Mouse (Mus musculus) embryo, embryonic 10.5 days (tissue): Measurements from ENCODE around the gene Gm12166.
A peak's percentile ranks its signal among the peaks of the same experiment; 100 is the strongest.
"Not testable (repeated sequence)": the region's sequence is repeated elsewhere in the genome, so short reads cannot be mapped to it uniquely, and the experiment has no call there.

Experiments used
- DNase-seq: peaks from one replicate; pipeline ENCODE4 v3.0.0-alpha.2; 2015; ENCODE audit warnings: low spot score

Gm12166 gene

GRCm38 (mm10) chr11:46054911-46055895 lies 3.1 kb upstream of the Gm12166 start:
- peak; percentile 58 for DNase-seq

GRCm38 (mm10) chr11:46054311-46054710 lies 2.2 kb upstream of the Gm12166 start:
- peak; percentile 29 for DNase-seq

GRCm38 (mm10) chr11:46053457-46053856 lies 1.3 kb upstream of the Gm12166 start:
- DNase-seq, result not testable (repeated sequence)

- DNase-seq, result no peak
Observed at GRCm38 (mm10) chr11:46047264-46047663, 4.9 kb downstream of the Gm12166 start.

GRCm38 (mm10) chr11:46044781-46045180 lies 7.3 kb downstream of the Gm12166 start:
- DNase-seq, result no peak

- no peak for DNase-seq
Observed at GRCm38 (mm10) chr11:46041607-46042267, 10.4 kb downstream of the Gm12166 start.

GRCm38 (mm10) chr11:46040841-46041556 lies 11.1 kb downstream of the Gm12166 start:
- DNase-seq, result no peak

- peak; percentile 36 for DNase-seq
Observed at GRCm38 (mm10) chr11:46039335-46039734, 12.8 kb downstream of the Gm12166 start.

GRCm38 (mm10) chr11:46038901-46039300 lies 13.2 kb downstream of the Gm12166 start:
- no peak for DNase-seq

GRCm38 (mm10) chr11:46036374-46036773 lies 15.7 kb downstream of the Gm12166 start:
- DNase-seq, result no peak

- no peak for DNase-seq
Observed at GRCm38 (mm10) chr11:46032956-46033355, 19.2 kb downstream of the Gm12166 start.

GRCm38 (mm10) chr11:46031470-46031869 lies 20.7 kb downstream of the Gm12166 start:
- DNase-seq, result no peak

- no peak for DNase-seq
Observed at GRCm38 (mm10) chr11:46030026-46030425, 22.1 kb downstream of the Gm12166 start.

- DNase-seq, result no peak
Observed at GRCm38 (mm10) chr11:46029485-46029884, 22.6 kb downstream of the Gm12166 start.

GRCm38 (mm10) chr11:46027952-46028814 lies 23.9 kb downstream of the Gm12166 start:
- DNase-seq, result no peak

GRCm38 (mm10) chr11:46025962-46026392 lies 26.1 kb downstream of the Gm12166 start:
- DNase-seq, result peak; percentile 54

GRCm38 (mm10) chr11:46022983-46023382 lies 29.1 kb downstream of the Gm12166 start:
- no peak for DNase-seq

GRCm38 (mm10) chr11:46021850-46022249 lies 30.3 kb downstream of the Gm12166 start:
- DNase-seq, result no peak

- DNase-seq, result no peak
Observed at GRCm38 (mm10) chr11:46020246-46020645, 31.9 kb downstream of the Gm12166 start.

GRCm38 (mm10) chr11:46016061-46016460 lies 36.1 kb downstream of the Gm12166 start:
- peak; percentile 89 for DNase-seq
